Mouse (Mus musculus): ENCODE measurements around the gene A930004D18Rik.
A peak's percentile ranks its signal among the peaks of the same experiment; 100 is the strongest.

Gene A930004D18Rik

DNA sequence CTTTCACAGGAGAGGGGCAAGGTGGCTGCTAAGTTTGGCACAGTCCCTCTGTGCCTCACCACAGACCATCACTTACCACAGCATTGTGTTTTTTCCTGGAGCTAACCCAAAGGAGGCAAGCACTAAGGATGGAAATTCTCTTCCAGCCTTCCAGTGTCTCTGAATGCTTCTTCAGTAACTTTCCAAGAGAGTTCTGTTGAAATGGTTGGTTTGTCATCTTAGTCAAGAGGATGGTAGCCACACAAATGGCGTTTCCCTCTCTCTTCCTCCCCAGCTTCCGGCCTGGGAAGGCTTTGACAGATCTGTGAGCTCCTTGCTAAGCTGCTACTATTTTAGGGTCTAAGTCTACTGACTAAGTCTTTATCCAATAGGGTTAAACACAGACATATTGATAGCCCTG lies at the start of gene A930004D18Rik:
TSS of gene A930004D18Rik (minus strand) at position 247 of the 400 bp plus-strand sequence.
- no peak for DNase-seq

DNA sequence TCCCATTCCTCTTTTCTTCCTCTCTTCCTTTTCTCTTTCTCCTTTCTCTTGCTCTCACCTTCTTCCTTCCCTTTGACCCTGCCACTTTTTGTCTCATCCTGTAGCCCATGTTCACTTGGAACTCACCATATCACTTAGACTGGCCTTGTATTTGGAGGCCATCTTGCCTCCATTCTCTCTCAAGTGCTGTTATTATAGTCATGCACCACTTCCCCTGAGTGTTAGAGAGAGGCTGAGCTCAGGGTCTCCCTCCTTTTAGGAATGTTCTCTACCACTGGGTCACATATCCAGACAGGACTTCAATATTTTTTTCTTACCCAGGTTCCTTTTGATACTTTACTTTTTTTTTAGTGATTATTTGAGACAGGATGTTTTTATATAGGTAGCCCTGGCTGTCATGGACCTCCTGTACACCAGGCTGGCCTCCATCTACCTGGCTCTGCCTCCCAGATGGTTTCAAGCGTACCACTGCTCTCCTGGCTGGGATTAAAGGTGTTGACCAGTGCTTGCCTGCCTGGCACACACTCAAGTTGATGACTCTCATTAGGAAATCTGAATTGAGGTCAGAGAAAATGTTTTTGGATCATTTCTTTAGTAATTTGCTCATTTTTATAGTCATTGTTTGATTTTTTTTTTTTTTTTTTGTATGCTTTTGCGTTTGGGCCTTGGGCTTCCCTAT lies 42.8 kb upstream of the A930004D18Rik start:
- peak; percentile 44 to 73 for DNase-seq

- no peak for DNase-seq
Observed at GRCm38 (mm10) chr2:18071947-18072346, 34.4 kb upstream of the A930004D18Rik start.

DNA sequence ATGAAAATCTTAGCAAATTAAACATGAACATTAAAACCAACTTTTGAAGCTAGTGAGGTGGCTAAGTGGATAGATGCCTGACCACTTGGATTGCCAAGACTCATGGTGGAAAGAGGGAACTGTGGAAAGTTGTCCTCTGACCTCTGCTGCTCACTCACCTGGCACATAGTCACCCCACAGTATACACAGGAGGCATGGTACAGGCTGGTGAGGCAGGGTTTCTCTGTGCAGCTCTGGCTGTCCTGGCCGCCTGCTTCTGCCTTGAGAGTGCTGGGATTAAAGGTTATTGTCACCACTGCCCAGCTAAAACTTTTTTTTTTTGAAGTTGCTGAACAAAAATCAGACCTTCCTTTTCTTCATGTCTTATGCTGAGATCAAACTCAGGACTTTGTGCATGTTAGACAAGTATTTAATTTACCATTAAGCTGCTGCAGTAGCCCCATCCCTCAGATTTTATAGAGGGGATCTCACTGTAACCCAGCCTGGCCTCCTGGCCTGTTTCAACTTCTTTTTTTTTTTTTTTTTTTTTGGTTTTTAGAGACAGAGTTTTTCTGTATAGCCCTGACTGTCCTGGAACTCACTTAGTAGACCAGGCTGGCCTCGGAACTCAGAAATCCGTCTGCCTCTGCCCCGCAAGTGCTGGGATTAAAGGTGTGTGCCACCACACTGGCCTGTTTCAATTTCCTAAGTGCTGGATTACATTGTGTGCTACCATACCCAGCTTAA lies 30.7 kb upstream of the A930004D18Rik start:
- DNase-seq, result no peak

GRCm38 (mm10) chr2:18066436-18066835 lies 28.9 kb upstream of the A930004D18Rik start:
- DNase-seq, result no peak

DNA sequence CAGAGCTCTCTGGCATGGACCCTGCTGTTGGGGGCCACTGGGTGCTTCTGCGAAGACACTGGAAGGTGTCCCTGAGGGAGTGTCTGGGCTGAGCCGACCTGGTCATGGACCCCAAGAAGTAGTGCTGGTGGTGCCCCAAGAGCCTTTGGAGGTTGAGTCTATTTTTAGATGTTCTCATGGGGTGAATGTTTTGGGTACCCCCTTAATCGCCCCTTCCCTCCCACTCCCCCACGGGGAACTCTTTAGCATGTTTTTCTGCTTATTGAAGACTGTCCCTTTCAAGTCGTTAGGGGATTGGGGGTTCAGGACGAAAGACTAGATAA lies 28.1 kb upstream of the A930004D18Rik start:
- DNase-seq, result no peak

- DNase-seq, result peak; percentile 86 to 92
Observed at GRCm38 (mm10) chr2:18064941-18065707, 27.6 kb upstream of the A930004D18Rik start.

- peak; percentile 93 to 96 for DNase-seq
Observed at GRCm38 (mm10) chr2:18064356-18064858, 26.9 kb upstream of the A930004D18Rik start.

GRCm38 (mm10) chr2:18063763-18064251 lies 26.3 kb upstream of the A930004D18Rik start:
- DNase-seq, result peak in 1 of 2 experiments; percentile 85

DNA sequence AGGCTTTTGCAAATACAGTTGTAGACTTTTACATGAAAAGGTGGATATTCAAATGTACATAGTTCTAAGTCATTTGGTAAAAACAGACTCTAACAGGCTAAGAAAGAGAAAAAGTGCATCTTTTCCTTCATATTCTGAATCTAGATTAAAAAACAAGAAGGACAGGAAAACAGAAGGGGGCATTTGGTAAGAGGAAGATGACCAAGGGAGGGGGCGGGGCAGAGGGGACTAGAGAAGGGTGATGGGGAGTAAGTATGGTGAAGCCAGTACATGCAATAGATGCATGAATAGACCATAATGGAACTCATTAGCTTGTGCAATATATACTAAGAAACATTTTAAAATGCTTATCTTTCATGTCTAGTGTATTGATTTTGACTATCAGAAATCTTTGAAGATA lies 22.9 kb upstream of the A930004D18Rik start:
- DNase-seq, result no peak

DNA sequence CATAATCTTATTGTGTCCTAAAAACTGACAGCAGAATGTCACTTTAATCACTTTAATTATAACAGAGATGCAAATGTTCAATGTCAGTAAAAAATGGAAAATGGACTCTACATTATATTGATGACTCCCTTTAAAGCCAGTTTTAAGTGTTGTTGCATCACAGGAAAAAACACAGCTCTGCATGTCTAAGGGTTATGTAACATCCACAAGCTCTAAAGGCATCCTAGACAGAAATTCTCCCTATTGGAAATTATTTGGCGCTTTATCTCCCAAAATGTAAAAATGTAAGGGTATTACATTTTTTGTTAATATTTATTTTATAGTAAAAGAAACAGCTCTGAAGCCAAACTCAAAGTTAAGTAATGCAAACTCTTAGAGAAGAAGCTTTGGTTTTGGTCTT lies 22.4 kb upstream of the A930004D18Rik start:
- no peak for DNase-seq

DNA sequence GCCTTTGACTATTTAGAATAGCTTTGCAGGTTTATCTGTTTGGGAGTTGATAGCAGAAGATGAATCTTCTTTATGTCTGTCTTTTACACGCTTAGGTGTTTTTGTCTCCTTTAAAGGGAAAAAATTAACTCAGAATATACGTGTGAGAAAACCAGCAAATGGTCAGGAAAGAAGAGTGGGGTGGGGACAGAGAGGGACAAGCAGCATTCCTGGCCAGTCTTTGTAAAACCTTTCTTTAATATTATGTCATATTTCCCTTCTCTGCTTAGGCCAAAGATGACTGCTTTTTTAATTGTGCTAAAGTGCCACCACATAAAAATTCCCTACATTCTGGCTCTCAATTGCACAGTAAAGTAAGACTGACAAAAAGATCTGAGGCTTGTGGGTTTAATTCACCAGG lies 21.5 kb upstream of the A930004D18Rik start:
- no peak for DNase-seq

DNA sequence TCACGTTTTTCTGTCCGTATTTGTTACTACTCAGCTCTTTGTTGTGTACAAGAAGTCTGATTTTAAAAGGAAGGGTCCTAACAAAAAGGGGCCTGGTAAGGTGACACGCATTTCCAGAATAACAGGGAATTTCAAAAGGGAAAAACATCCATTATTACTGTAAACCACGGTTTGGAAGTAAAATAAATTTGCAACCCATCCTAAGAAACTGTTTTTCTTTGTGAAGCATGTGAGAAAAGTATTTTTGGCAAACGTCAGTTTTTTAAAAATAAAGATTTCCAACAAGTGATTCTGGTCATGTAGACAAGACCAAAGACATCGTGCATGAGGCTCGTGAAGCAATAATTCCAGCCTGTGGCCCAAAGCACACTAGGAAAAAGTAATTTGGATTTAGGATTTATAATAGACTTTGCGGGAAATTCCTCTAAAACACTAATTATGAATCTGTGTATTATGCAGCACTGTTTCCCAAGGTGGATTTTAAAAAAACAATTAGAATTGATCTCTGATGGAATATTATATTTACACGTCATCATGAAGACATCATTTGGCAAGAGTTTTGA lies 20.7 kb upstream of the A930004D18Rik start:
- no peak for DNase-seq

DNA sequence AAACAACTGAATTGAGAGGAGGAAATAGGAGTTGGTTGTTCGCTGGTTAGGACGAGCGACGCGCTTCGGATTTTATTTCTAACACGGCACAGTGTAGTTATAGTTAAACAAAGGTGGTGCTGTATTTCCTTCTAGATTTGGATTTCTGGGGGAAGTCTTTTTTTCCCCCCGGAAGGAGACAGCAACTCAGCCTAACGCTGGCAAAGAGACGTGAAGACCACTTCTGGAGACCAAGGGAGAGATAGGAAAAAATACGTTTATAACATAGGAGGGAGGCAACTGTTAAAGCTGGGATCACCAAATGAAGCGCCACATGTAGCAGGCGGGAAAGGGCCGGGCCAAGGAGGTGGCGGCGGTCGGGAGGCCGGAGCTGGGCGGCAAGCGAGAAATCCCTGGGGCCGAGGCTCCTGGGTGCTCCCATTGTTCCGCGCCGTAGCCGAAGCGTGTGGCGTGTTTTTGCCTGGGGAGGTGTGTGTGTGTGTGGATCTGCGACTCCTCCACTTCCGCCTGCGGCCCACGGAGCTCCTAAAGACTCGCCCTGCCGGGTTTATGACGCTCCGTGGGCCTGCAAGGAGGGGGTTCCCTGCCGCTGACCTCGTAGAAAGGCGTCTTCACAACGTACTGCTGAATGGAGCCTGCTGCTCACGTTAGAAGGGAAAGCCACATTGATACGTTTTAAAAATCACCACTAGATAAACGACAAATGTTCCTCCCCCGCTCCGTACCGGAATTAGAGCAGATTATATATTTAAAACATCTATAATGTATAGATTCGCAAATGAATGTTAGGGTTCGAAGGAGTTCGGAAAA lies 20.0 kb upstream of the A930004D18Rik start:
- peak; percentile 76 to 81 for DNase-seq

DNA sequence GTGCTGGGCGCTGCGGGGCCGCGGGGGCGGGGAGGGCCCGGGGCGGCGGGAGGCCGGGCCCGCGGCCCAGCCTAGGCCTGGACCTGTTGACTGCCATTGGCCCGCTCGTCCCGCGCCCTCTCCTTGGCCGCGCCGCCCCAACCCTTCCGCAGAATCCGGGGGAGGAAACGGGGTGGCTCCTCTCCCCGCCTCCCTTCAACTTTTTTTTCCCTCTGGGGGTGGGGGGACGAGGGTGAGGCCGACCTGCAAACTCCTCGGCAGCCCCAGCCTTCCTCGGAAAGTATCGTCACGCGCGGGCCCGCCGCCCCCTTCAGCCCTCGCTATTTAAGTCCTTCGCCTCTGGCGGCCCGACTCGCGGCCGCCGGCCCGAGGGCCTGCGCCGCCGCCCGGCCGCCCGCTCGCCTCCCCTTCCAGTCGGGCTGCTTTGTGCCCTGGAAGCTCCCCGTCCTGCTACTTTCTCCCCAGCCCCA lies 19.3 kb upstream of the A930004D18Rik start:
- DNase-seq, result peak in 1 of 2 experiments; percentile 96

DNA sequence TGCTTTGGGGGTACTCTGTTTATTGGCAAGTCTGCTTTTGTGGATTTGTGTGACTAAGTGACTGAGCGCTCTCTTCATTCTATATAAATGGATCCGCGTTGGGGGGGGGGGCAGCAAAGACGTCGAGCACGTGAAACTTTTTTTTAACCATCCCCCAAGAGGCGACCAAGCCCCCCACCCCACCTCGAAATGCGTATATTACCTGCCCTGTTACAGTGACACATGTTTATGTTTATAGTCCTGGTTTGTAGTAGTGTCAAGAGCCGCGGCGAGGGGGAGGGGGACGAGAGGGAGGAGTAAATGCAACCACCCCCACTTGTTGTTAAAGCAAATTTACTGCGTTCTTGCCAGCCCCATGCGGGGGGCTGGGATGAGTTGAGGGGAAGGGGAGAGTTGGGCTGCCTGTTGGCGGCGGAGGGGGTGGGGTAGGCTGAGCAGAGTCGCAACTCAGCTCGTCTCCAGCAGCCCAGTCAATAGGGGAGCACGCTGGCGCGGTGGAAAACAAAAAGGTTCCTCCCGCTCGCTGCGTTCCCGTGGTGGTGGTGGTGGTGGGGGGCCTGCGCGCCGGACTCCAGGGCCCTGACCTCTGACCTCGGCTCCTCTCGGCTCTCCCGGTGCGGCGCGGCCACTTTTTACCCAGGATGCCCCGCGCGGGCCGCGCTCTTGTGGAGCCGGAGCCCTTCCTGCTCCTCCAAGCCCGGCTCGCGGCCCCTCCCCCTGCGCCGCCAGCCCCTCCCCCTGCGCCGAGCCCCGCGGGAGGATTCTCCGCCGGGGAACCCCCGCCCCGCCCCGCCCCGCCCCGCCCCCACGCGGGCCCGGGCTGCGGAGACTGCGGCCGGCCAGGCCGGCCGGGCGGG lies 18.6 kb upstream of the A930004D18Rik start:
- DNase-seq, result peak in 1 of 2 experiments; percentile 98

DNA sequence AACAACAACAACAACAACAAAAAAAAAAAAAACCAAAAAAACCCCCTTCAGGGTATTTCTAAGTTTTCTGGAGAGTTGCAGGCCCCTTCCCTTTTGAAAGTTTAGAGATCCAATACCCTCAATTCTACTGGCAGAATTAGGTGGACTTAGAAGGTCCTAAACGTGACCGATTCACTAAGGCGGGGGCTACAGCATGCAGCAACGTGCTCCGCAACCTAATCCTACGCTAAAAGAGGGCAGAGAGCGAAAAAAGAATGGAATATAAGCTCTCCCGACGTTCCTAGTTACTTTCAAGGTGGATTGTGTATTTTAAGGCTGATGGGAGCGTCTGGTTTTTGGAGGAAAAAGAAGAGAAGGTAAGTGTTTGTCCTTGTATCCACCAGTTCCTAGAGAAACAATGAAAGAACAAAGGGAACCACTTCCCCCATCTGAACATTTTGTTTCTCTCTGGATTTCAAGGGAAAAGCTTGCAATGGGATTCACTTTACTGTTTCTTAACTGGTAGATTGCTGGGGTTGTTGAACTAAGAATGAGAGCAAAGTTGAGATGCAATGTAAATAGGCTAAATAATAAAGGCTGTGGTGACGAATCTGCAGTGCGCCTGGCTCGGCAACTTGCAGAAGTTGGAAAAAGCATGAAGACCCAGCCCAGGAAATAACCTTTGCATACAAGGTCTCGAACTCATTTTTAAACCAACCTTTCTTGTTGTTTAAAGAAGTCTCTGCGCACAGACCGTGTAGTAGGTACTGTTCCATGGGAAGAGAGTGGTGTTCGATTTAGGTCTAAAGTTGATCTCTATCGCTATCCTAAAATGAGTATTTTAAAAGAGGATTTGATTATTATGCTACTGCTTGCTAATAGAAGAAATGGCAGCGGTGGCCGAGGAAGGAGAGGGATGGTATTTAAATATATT lies 17.7 kb upstream of the A930004D18Rik start, which contains the start of gene Mllt10:
TSS of gene Mllt10 (plus strand) at position 222 of the 913 bp plus-strand sequence.
- DNase-seq, result no peak

- DNase-seq, result peak in 1 of 2 experiments; percentile 30
Observed at GRCm38 (mm10) chr2:18053951-18054530, 16.5 kb upstream of the A930004D18Rik start.

All from cerebellum, postnatal 25 days (tissue).